Mouse (Mus musculus) CH12F3 (cell line): ENCODE measurements around the gene Snx33.
"Not testable (repeated sequence)": the region's sequence is repeated elsewhere in the genome, so short reads cannot be mapped to it uniquely, and the experiment has no call there.

Source experiments
- in situ Hi-C: fragments of 300-500 bp; cut with MboI; formaldehyde crosslinking; loops from 2 replicates; pipeline ENCODE4 v1.14.3; 2020; ENCODE audit warnings: low sequenced_read_pairs

Snx33 gene

DNA sequence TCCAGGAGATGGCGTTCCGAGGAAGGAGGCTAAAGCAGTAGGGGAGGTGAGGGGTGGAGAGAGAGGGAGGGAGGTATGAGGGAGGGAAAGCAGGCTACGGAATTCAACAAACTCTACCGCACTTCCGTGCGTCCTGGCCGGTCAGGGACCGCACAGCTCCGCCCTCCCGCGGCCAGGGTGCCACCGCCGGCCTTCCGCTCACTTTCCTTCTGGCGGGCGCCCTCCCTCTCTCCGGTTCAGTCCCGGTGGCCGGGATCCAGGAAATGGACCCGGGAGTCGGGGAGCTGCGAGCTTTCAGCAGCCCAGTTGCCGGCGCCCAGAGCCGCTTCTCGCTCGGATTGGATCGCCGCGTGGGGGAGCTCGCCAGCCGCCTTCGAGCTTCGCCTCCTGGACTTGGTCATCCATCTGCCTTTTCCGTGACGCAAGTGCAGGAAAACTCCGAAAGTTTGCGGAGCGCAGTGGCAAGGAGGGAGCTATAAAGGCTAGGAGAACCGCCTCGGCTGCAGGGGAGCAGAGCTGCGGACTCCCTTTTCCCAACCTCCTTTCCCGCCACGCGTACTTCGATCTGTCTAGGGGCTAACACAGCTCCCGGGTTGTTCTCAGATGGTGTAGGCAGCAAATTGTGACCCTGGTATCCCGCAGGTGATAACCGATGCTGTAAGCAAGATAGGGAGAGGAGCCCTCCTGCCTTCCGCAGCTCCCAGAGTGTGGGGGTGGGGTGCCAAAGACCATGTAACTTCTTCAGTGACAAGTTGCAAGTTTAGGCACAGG is at the start of gene Snx33:
Gene Snx33 (minus strand): TSS at position 331 of the 771 bp plus-strand sequence.
- in situ Hi-C loops: no loop called here

DNA sequence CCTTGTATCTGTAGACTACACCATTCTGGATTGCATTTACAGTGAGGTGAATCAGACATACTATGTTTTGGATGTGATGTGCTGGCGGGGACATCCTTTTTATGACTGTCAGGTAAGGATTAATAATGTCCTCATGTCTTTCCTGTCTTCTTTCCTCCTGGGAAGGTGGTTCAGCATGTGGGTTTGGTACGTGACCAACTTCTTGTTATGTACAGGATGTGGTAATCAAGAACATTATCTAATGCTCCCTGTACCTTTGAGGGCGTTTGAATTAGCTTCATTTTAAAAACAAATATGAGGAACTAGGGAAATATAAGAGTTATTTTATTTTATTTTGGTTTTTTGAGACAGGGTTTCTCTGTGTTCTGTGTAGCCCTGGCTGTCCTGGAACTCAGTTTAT is 47.0 kb upstream of the Snx33 start:
- in situ Hi-C loops: no loop called here

DNA sequence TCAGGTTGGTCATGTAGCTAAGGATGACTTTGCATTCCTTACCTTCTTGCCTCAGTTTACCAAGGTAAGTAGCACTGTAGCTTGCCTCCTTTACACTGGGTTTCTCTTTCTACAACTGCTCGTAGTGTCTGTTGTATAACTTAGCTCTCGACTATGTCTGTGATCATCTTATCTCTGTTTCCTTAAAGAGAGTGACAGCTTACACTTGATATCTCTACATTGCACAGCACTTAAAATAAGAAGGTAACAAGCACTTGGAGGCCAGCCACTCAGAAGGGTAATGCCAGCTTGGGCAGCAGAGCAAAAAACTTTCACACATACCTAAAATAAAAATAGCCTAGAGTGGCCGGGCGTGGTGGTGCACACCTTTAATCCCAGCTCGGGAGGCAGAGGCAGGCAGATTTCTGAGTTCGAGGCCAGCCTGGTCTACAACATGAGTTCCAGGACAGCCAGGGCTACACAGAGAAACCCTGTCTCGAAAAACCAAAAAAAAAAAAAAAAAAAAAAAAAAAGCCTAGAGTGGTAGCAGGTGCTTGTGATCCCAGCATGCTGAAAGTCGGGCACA is 45.9 kb upstream of the Snx33 start:
- in situ Hi-C loops: no loop called here

DNA sequence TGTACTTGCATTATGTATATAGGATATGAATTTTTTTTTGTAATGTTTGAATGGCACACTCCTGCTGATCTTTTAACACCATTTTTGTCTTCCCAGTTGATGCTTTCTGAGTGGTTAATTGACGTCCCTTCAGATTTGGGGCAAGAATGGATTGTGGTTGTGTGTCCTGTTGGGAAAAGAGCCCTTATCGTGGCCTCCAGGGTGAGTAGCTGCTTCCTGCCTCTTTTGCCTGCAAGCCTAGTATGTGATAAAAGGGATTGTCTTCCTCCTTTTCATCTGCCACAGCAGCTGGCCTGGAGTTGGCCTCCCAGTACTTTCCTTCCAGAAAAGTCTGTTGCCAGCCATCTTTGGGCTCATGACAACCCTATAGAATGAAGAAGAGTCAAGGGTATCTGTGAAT is 42.0 kb upstream of the Snx33 start:
- in situ Hi-C loops: no loop called here

DNA sequence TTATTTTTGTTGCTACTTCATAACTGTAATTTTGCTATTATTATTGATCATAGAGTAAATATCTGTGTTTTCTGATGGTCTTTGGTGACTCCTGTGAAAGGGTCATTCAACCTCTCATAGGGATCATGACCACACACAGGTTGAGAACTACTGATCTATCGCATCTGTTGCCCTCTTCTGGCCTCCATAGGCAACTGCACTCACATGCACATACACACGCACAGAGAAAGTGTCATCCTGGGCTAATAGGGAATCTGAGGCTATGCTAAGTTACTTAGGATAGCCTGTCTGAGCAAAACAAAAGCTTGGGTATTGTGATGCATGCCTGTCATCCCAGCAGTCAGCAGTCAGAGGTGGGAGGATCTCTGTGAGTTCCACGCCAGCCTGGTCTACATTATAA is 33.4 kb upstream of the Snx33 start:
- in situ Hi-C loops: no loop called here

DNA sequence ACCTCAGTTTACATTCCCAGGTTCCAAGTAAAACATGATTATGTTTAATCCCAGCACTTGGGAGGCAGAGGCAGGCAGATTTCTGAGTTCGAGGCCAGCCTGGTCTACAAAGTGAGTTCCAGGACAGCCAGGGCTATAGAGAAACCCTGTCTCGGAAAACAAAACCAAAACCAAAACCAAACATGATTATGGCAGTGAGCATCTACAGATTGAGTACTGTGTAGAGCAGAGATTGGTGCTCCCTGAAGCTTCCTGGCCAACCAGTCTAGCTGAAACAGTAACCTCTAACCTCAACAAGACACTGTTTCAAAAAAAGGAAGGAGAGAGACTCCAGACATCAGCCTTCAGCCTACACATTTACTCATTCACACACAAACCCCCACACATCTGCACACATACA is 30.5 kb upstream of the Snx33 start:
- in situ Hi-C loops: no loop called here

DNA sequence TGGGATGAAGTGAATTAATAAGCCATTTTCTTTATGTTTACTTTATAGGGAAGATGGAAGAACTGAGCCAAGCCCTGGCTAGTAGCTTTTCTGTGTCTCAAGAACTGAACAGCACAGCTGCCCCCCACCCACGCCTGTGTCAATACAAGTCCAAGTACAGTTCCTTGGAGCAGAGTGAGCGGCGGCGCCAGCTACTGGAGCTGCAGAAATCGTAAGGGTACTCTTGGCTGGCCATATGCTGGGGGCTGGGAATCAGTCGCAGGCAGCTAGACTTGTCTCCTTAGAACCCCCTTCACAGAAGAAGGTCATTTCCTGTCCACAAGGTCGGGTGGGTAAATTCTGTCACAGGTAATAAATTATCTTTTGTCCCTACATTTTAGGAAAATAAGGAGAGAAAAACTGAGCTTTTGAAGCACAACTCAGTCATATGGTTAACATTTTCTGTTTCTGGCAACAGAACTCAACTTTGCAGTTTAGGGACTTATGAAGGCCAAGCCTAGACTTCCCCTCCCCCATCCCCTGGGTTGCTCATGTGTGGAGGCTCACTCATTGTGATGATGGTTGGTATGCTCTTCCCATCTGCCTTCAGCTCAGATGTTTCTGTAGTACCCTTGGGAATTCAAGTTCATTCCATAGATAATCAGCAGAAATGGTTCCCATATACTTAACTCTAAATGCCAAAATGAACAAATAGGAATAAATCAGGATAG is 28.9 kb upstream of the Snx33 start:
- in situ Hi-C loops: no loop called here

DNA sequence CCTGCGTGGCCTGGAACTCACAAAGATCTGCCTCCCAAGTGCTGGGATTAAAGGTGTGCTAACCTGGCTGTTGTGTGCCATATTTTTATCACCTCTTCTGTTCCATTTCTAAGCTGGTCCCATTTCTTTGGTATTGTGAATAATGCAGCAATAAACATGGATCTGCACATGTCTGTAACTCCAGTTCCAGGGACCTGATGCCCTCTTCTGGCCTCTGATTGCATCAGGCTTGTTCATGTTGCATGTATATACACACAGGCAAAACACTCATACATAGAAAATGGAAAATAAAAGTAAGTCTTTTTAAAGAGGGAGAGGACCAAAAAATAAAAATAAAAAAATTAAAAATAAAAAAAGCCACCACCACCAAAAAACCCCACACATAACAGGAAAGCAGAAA is 25.4 kb upstream of the Snx33 start:
- in situ Hi-C loops: no loop called here

DNA sequence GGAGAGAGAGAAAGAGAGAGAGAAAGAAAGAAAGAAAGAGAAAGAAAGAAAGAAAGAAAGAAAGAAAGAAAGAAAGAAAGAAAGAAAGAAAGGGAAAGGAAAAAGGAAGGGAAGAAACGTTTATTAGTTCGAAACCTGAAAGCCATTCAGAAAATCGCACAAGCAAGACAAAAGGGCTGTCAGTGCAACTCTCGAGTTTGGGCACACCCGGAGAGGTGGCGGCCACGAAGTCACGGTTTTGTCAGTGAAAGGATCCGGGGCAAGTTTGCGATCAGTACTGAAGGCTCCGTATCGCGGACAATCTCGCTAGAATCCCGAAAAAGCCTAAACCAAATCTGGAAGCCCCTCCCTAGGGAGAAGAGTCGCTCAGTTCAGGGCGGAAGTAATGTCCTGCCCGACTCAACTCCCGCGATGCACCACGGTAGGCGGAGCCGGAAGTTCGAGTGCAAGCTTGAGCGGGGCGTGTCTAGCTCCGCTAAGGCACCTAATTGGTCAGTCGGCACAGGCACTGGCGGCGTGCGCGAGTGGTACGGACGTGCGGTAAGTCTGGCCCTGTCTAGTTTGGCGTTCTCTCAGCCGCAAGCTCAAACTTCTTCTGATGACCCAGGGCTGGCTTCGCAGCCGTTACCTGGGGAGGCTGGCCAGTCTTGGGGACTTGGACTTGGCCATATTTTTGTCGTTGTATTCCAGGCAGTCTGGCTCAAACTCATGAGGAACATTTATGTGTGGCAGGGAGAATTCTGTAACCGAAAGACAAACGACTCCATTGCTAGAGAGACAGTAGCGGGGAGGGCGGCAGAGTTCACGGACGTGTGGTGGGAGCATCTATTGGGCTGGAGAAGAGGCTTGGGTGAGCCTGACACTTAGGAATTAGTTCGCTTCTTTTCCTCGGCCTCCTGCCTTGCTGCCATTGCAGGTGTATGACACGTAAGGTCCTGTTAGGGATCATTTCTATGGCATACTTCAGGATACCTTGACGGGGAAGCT is 22.5 kb upstream of the Snx33 start, which contains the start of gene Snupn:
Gene Snupn (plus strand): TSS at position 465 of the 987 bp plus-strand sequence.
- in situ Hi-C loops: no loop called here

DNA sequence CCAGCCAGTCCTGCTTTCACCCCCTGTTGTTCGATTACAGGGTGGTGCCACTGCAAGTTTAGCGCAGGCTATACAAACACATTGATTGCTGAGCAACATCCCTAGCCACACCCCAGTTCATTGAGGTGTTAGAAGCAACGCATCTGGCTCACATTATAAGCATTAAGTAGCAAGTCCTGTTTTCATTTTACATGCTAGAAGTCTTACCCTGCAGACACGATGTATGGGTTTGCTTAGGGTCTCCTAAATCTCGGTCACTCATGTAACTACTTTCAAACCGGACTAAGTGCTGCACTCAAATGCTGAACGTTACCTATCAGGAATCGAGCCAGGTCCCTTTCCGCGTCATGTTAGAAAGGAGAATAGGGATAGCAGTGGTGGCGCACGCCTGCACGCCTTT is 21.6 kb upstream of the Snx33 start:
- in situ Hi-C loops: no loop called here

DNA sequence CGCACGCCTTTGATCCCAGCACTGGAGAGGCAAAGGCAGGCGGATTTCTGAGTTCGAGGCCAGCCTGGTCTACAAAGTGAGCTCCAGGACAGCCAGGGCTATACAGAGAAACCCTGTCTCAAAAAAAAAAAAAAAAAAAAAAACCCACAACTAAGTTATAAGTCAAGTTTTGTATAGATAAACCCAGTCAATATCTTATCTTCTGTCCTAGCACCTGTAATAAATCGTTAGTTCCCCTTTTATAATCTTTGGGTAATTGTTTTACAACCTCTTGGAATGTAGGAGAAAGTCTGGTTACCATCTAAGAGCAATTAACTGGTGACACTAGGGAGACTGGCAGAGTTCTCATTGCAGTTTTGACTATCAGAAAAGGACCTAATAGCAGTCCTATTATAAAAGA is 20.5 kb upstream of the Snx33 start:
- in situ Hi-C loops: not testable (repeated sequence)

DNA sequence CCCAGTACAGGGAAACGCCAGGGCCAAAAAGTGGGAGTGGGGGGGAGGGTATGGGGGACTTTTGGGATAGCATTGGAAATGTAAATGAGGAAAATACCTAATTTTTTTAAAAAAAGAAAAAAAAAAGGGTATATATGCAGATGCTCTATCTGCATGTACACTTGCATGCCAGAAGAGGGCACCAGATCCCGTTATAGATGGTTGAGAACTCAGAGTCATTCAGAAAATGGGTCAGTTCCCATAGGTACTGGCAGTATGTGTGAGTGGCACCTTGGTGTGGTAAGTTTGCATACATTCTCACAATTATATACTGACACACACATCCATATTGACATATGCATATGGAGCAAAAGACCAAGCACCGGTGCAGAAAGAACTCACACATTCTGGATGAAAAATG is 19.3 kb upstream of the Snx33 start:
- in situ Hi-C loops: not testable (repeated sequence)

DNA sequence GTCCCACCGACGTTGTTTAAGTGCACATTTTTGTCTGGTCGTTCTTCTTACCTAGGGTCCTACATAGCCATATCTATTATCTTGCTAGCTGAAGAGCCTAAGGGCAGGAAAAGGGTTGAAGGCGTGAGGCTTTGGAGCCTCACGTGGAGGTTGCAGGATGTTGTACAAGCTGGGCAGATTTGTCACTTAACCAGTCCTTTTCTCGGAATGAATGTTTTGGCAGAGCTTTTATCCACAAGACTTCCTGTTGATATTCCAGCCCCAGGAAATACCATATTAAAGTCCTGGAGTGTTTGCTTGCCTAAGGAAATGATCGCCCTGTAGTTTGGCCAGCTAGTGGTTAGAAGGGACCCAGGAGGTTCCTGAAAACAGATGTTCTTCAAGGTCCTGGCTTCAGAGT is 10.2 kb upstream of the Snx33 start:
- in situ Hi-C loops: no loop called here

DNA sequence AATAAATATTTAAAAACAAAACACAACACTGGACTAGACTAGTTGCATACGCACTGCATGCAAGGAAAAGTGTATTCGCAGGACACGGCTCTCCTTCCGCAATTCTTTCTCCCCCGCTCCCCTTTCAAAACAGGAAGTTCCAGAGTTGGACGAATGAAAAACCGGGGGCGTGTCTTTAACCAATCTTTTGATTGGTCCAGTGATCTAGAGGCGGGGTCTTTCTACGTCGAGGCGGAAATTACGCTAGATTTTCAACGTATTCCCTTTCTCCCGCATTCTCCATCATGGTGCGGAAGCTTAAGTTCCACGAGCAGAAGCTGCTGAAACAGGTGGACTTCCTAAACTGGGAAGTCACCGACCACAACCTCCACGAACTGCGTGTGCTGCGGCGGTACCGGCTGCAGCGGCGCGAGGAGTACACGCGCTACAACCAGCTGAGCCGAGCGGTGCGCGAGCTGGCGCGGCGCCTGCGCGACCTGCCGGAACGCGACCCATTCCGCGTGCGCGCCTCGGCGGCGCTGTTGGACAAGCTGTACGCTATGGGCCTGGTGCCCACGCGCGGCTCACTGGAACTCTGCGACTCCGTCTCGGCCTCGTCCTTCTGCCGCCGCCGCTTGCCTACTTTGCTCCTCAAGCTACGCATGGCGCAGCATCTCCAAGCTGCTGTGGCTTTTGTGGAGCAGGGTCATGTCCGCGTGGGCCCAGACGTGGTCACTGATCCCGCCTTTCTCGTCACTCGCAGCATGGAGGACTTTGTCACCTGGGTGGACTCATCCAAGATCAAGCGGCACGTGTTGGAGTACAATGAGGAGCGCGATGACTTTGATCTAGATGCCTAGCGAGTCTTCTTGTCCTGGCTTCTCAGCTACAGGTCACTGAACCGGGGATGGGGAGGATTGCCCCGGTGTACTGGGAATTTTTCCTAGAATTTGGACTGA is 9.3 kb upstream of the Snx33 start, which contains the start of gene Imp3:
Gene Imp3 (plus strand): TSS at position 253 of the 938 bp plus-strand sequence.
- in situ Hi-C loops: no loop called here

DNA sequence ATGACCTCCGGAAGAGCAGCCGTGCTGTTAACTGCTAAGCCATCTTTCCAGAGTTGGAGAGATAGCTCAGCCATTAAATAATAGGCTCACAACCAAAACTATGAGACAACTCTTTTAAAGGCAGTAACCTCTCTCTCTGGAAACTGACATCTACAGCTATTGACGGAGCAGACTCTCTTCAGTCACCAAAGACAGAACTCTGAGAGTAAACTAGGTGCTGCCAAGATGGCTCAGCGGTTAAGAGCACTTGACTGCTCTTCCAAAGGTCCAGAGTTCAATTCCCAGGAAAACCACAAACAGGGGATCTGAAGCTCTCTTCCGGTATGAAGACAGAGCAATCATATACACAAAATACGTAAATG is 8.7 kb upstream of the Snx33 start:
- in situ Hi-C loops: no loop called here

DNA sequence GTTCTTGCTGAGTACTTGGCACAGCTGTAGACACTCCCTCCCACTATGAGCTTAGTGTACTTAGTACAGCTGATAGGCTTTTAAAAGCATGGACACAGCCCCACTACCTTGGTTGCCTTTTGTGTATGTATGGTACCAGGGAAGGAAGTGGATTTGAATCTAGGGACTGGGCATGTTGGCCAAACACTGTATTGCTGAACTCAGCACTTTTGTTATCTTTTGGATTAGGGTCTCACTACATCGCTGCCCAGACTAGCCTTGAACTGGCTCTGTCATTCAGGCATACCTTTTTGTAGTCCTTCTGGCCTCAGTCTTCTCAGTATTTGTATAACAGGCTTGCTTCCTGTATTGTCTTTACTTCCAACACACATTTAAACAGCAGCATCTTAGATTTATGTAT is 2.4 kb upstream of the Snx33 start:
- in situ Hi-C loops: no loop called here

DNA sequence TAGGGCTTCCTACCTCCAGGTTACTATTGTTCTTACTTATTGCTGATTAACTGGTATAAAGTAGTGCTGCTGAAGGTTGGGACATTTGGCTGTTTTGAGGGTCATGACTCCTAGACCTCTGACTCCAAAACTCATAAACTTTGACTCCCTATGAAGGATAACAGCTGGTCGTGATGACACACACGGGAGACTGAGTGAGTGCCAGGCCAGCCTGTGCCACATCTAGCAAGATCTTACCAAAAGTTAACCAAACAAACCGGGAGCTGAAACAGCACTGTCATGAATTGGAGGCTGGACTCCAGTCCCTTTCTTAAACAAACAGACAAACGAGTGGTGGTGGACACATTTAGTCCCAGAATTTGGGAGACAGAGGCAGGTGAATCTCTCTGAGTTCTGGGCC is 1.3 kb upstream of the Snx33 start:
- in situ Hi-C loops: no loop called here

DNA sequence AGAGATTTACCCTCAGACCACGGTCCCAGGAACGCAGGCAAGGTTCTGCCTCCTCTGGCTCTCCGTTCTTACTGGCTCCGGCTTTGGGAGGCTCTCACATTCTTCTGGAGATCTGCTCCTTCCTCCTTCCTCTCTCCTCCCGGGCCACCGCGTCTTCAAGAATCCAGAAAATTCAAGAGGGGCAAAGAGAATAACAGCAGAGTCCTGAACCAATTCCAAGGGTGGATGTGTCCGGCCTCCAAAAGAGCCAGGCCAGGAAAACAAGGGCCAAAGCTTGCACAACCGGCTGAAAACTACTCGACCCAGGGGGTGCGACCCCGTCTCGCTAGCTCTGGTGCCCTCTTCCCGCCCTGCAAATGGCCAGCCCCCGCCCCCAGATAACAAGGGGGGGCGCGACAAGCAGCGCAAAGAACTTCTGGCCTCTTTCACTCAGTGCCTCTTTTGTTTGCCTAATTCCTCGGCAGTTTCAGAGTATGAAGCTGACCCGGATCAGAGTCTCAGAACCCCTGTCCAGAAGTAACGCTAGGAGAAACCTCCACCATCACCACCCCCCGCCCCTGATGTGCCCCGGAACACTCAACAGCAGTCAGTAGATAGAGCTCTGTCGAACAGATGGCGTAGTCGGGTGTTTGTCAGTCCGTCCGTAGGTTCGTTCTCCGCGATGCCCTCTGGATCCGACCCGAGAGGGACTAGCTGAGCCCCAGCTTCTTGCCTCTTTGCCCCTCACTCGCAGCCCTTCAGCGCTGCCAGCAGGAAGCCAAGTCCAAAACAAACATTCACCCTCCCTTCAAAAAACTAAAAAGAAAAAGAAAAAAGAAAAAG is 769 bp downstream of the Snx33 start:
- in situ Hi-C loops: no loop called here

DNA sequence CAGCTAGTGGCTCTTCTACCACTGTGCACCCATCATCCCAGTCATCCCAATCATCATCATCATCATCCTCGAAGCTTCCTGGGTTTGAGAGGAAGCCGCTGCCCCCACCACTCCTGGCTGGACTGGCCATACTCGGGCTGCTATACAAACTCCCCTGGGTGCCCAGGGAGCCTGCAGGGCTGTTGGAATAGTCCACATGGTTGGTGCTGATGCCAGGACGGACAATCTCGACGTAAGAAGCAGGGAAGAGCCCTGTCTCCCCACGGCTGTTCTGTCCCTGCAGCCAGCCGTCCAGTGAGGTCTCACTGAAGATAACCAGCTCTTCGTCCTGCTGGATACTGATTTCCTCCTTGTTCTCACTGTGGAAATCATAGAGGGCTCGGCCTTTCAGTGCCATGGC is 1.8 kb downstream of the Snx33 start:
- in situ Hi-C loops: no loop called here
